Mouse (Mus musculus) left cerebral cortex, postnatal 25 days (tissue): ENCODE data around the gene Slc27a4. TPM values are rescaled to one million over a fixed set of nuclear protein-coding genes. Genes with fewer than 3 reads are reported as not detected.
"Not testable (repeated sequence)": the region's sequence is repeated elsewhere in the genome, so short reads cannot be mapped to it uniquely, and the experiment has no call there.

Source experiments
- DNase-seq, 2 experiments: peaks; one replicate each; pipeline ENCODE4 v3.0.0; 2022; ENCODE audit warnings: low spot score in 2 of 2, mixed read lengths in 1 of 2
- intact Hi-C: fragments of 180-260 bp; cut with DNase I; formaldehyde crosslinking; loops from one replicate; pipeline ENCODE4 v1.15.1; 2025
- total RNA-seq, 2 experiments: library from RNA; stranded (reverse); gene quantifications; 2 replicates each; pipeline ENCODE4 v1.2.3; 2021

Gene Slc27a4
- 10 to 100 TPM; 82.2 to 84.1 TPM for total RNA-seq

- DNase-seq: peak; percentile 97
- intact Hi-C loops: no loop called here
These were observed at the start of gene Slc27a4 for GRCm38 (mm10) chr2:29802075-29802826. Gene Slc27a4 (plus strand): TSS chr2:29802634.

DNA sequence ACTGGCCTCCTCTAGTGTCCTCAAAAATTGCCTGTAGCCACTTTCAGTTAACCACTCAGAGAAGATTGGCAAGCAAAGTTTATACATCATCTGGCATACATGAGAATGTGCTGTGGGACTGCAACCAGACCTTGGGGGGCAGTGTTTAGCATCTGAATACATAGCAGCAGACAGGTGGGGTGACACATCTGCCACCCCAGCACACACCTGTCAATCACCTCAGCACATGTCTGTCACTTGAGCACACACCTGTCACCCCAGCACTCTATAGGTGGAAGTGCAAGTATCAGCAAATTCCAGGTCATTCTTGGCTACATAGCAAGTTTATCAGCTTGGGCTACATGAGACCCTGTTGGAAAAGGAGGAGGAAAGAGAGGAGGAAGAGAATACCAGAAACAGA is 46.7 kb upstream of the Slc27a4 start:
- intact Hi-C loops: no loop called here

GRCm38 (mm10) chr2:29764831-29765230 is 37.6 kb upstream of the Slc27a4 start:
- peak; percentile 40 to 55 for DNase-seq
- intact Hi-C loops: loop anchor here (2.0 kb wide), 1 partner anchor 94 kb away; no protein-coding TSS in a partner anchor

More for the DNA sequence above, 46.7 kb upstream of the Slc27a4 start:
- DNase-seq: no peak

DNA sequence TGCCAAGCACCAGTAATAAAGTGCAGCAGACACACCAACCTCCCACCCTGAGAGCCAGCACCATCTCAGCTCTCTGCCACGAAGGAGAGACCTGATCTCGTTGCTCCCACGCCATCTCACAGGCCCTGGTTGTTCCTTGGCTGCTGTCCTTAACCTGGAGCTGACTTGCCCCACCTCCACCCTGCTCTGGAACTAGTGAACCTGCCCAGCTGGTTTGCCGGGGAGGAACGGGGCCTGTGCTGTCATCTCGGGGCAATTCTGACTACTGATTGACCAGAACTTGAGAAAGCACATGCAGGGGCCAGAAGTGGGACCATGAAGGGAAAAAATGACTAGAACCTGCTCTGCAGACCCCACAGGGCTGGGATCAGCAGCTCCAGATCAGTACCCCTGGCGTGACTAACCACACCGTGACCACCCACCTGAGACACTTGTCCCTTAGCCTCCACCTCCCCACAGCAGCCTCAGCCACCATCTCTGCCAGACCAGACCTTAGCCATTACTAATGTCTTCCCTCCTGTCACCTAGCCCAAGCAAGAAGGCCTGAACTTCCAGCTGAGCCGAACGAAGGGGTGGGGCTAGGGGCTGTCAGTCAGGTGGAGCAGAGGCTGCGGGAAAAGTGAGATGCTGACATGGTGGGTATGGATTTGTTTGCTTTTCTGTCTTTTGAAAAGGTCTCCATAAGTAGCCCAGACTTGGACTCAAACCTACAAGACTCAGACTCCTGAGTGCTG is 34.3 kb upstream of the Slc27a4 start:
- DNase-seq: no peak
- intact Hi-C loops: no loop called here

DNA sequence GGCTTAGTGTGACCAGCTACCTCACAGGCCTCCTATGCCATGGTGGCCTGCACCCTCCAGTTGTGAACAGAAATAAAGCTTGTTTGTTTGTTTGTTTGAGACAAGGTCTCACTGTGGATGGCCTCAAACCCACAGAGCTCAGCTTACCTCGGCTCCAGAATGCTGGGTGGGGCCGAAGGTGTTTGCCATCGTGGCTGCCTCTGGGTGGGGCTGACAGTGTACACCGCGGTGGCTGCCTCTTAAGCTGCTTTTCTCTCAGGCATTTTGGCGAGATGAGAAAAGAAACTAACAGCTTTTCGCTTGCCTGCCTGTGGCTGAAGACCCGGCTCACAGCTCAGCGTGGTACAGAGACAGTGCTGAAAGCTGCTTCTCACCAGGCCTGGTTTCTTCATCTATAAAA is 33.5 kb upstream of the Slc27a4 start:
- no peak for DNase-seq
- intact Hi-C loops: no loop called here

- intact Hi-C loops: no loop called here
- DNase-seq: no peak
These were observed 32.3 kb upstream of the Slc27a4 start for GRCm38 (mm10) chr2:29770162-29770561.

- intact Hi-C loops: no loop called here
- no peak for DNase-seq
These were observed 30.6 kb upstream of the Slc27a4 start for GRCm38 (mm10) chr2:29771611-29772461.

DNA sequence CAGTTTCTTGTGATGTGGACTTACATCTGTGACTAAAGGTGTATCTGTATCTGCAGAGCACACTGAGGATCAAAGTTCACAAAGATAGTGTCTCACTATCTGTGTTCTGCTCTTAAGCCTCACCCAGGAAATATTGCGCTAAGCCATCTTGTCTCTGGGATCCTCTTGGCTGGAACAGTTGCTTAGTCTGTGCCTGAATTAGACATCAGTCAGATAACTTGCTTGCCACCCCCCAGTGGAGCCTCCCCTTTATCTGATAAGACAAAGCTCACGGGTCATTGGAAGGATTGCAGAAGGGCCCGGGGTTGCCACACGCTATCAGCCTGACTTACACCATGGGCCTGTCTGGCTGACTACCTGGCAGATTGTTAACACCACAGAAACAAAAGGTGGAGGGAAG is 29.1 kb upstream of the Slc27a4 start:
- intact Hi-C loops: no loop called here

DNA sequence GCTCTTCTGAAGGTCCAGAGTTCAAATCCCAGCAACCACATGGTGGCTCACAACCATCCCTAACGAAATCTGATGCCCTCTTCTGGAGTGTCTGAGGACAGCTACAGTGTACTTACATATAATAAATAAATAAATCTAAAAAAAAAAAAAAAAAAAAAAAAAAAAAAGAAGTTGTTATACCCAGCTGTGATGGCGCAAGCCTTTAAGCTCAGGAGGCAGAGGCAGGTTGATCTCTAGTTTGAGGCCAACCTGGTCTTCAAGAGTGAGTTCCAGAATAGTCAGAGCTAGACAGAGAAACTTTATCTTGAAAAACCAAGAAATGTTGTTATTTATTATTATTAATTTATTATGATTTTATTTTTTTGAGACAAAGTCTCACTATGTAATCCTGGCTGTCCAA is 21.2 kb upstream of the Slc27a4 start:
- intact Hi-C loops, DNase-seq: not testable (repeated sequence)

More for the DNA sequence above, 29.1 kb upstream of the Slc27a4 start:
- no peak for DNase-seq

- intact Hi-C loops: no loop called here
- no peak for DNase-seq
These were observed 18.1 kb upstream of the Slc27a4 start for GRCm38 (mm10) chr2:29784290-29784689.

DNA sequence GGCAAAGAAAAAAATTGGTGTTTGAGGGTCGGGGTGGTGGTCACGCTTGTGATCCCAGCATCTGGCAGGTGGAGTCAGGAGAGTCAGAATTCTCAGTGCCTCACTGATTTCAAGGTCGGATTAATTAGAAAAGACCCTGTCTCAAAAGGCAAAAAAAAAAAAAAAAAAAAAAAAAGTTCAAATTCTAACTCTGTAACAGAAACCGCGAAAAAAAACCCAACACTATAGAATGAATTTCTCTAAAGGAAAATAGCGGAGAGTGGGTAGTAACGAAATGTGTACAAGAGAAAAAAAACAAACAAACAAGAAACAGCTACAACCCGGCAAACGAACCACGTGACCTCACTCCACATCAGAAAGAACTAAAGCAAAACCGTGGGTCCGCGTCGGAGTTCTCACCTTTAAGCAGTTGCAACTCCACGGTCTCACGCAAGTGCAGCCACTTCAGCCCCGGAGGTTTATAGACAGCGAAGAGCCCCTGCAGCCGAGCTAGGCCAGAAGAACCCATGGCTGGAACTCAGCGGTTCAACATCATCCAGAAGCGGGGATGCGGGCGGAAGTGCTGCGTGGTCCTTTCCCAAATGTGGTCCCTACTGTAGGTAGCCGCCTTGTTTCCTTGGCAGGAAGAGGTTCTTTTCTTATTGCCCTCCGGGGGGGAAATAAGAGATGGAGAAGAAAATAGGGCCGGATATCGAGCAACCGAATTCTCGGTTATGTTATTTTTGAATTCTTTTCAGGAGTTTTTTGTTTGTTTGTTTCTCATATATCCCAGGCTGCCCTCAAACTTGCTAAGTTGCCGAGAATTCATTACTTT is 15.1 kb upstream of the Slc27a4 start, which contains the start of gene Coq4:
TSS of gene Coq4 (plus strand) at position 390 of the 814 bp plus-strand sequence.
- intact Hi-C loops: no loop called here
- peak; percentile 92 to 96 for DNase-seq

DNA sequence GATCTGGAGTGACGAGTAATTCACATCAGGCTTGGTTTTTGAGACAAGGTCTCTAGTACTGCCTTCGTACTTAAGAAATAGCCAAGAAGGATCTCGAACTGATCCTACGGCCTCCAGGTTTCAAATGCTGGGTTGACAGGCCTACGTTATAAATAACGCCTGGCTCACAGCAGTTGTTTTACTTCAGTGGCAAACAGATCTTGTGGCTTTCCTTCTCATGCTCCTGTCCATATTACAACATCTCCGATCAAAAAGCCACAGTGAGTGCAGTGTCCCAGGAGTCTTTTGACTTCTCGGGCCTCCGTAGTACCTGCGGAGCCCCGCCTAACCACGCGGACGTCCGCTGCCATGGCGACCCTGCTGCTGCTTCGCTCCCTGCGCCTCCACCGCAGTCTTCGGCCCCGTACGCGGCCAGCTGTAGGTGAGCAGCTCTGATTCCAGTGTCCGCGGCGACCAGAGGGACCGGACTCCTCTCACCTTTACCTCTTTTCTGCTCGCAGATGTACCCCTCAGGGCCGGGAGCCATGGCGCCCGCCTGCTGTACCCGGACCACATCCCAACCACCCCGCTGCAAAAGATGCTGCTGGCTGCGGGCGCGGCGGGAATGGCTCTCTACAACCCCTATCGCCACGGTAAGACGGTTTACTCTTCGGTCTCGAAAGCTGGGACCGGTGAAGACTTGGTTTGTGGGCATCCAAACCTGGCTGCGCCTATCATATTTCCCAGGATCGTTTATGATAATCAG is 14.3 kb upstream of the Slc27a4 start, which contains the start of gene Trub2:
TSS of gene Trub2 (minus strand) at position 566 of the 745 bp plus-strand sequence.
- peak; percentile 90 to 94 for DNase-seq

GRCm38 (mm10) chr2:29792772-29793487 is 9.5 kb upstream of the Slc27a4 start:
- intact Hi-C loops: no loop called here
- DNase-seq: no peak

More for the DNA sequence above, 14.3 kb upstream of the Slc27a4 start, which contains the start of gene Trub2:
- intact Hi-C loops: no loop called here

- DNase-seq: no peak
- intact Hi-C loops: no loop called here
These were observed 380 bp downstream of the Slc27a4 start for GRCm38 (mm10) chr2:29802827-29803201.

GRCm38 (mm10) chr2:29803400-29803831 is 982 bp downstream of the Slc27a4 start:
- DNase-seq: peak in 1 of 2 experiments; percentile 28
- intact Hi-C loops: no loop called here

DNA sequence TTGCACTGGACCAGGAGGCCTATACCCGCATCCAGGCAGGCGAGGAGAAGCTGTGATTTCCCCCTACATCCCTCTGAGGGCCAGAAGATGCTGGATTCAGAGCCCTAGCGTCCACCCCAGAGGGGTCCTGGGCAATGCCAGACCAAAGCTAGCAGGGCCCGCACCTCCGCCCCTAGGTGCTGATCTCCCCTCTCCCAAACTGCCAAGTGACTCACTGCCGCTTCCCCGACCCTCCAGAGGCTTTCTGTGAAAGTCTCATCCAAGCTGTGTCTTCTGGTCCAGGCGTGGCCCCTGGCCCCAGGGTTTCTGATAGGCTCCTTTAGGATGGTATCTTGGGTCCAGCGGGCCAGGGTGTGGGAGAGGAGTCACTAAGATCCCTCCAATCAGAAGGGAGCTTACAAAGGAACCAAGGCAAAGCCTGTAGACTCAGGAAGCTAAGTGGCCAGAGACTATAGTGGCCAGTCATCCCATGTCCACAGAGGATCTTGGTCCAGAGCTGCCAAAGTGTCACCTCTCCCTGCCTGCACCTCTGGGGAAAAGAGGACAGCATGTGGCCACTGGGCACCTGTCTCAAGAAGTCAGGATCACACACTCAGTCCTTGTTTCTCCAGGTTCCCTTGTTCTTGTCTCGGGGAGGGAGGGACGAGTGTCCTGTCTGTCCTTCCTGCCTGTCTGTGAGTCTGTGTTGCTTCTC is 13.4 kb downstream of the Slc27a4 start:
- DNase-seq: no peak
- intact Hi-C loops: no loop called here
